Mouse (Mus musculus): ENCODE results near the gene Grin3b.

DNA sequence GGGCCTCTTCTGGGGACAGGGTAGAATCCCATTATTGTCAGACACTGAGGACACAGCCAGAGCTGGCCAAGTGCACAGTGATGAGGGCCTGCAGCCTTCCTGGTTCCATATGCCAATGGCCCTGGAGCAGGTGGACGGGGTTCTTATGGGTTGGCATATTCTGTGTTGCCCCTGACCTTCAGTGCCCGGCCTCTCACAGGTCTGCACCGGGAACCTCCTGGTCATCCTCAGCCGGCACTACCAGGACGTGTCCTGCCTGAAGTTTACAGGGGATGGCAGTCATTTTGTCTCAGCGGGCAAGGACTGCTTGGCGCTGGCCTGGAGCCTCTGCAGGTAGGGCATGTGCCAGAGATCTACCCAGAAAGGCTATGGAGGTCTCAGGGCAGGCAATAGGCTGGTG lies 5.8 kb upstream of the Grin3b start:
- TF ChIP-seq CTCF (IDR thresholded peaks at IDR 0.05; ENCODE audit: extremely low read depth, insufficient read length, insufficient replicate concordance, low read depth, low read length) = no peak
- no peak for TF ChIP-seq POLR2A (IDR thresholded peaks at IDR 0.05; ENCODE audit: low read depth, low read length)

Data from small intestine, adult 2 months (tissue).